Mouse (Mus musculus) heart, adult 2 months (tissue): Measurements from ENCODE around the gene Mat1a. TPM values are rescaled to one million over a fixed set of nuclear protein-coding genes. Genes with fewer than 3 reads are reported as not detected.

ENCODE experiments used
- DNase-seq, 2 experiments: peaks; one replicate each; pipeline ENCODE4 v3.0.0; 2021
- H3K27ac ChIP-seq: fragments of 200-600 bp; 2 replicates; pipeline ENCODE4 v1.8.1; 2022
- H3K27me3 ChIP-seq: fragments of 200-500 bp; 2 replicates; pipeline ENCODE4 v1.6.1; 2012; ENCODE audit warnings: mild to moderate bottlenecking, low read length, inconsistent platforms, mixed read lengths; ENCODE audit not compliant: control insufficient read depth, insufficient read depth
- H3K36me3 ChIP-seq: fragments of 200-500 bp; 2 replicates; pipeline ENCODE4 v1.6.1; 2012; ENCODE audit warnings: low read length, inconsistent platforms; ENCODE audit not compliant: control insufficient read depth, insufficient read depth
- H3K4me1 ChIP-seq: fragments of 200-500 bp; 2 replicates; pipeline ENCODE4 v1.6.1; 2011; ENCODE audit warnings: low read length; ENCODE audit not compliant: control insufficient read depth, insufficient read depth
- H3K4me3 ChIP-seq: fragments of 200-600 bp; 2 replicates; pipeline ENCODE4 v1.8.1; 2022
- H3K79me2 ChIP-seq: fragments of 200-500 bp; replicated peaks from 2 replicates; pipeline ENCODE4 v1.6.1; 2012; ENCODE audit warnings: mild to moderate bottlenecking, inconsistent platforms, low read length, moderate library complexity, mixed read lengths; ENCODE audit not compliant: control insufficient read depth, insufficient read depth
- H3K9ac ChIP-seq: fragments of 200-500 bp; 2 replicates; pipeline ENCODE4 v1.6.1; 2012; ENCODE audit warnings: low read depth, mild to moderate bottlenecking, control low read depth, inconsistent platforms, low read length, mixed read lengths
- CTCF ChIP-seq: fragments of 200-600 bp; IDR thresholded peaks from 2 replicates; pipeline ENCODE4 v1.8.1; 2022; ENCODE audit warnings: antibody characterized with exemption, mild to moderate bottlenecking, moderate library complexity
- EP300 ChIP-seq: fragments of 200-500 bp; IDR thresholded peaks from 2 replicates; pipeline ENCODE4 v1.6.1; 2011; ENCODE audit warnings: low read depth, low read length, control low read depth; ENCODE audit not compliant: insufficient read depth
- POLR2A ChIP-seq: fragments of 200-500 bp; IDR thresholded peaks from 2 replicates; pipeline ENCODE4 v1.6.1; 2011; ENCODE audit warnings: mild to moderate bottlenecking, low read depth, low read length, control low read depth; ENCODE audit not compliant: insufficient read depth
- WGBS: fragments of 180-500 bp; shearing (Covaris S2); methylation state at CpG from one replicate; pipeline ENCODE4 v1.1.7; 2018; 5-methylcytosine and 5-hydroxymethylcytosine counted together
- intact Hi-C: fragments of 180-260 bp; cut with DNase I; formaldehyde crosslinking; loops from one replicate; pipeline ENCODE4 v1.15.1; 2025
- long read RNA-seq: library from polyadenylated mRNA; stranded (forward); transcript quantifications from one replicate; pipeline ENCODE4 v2.0.0, GENCODE M21; 2021
- polyA plus RNA-seq: library from polyadenylated mRNA; depleted of rRNA; stranded (reverse); fragments of >200 nt; gene quantifications from 2 replicates; pipeline ENCODE4 v1.2.3, GENCODE M21; 2012; rRNA removed
- total RNA-seq, 2 experiments: library from RNA; stranded (reverse); gene quantifications; 2 replicates each; pipeline ENCODE4 v1.2.3; 2021

Mat1a gene
- not detected for total RNA-seq
- polyA plus RNA-seq, result 0.21 and 0.82 TPM in 2 replicates
- long read RNA-seq, result 0 reads

DNA sequence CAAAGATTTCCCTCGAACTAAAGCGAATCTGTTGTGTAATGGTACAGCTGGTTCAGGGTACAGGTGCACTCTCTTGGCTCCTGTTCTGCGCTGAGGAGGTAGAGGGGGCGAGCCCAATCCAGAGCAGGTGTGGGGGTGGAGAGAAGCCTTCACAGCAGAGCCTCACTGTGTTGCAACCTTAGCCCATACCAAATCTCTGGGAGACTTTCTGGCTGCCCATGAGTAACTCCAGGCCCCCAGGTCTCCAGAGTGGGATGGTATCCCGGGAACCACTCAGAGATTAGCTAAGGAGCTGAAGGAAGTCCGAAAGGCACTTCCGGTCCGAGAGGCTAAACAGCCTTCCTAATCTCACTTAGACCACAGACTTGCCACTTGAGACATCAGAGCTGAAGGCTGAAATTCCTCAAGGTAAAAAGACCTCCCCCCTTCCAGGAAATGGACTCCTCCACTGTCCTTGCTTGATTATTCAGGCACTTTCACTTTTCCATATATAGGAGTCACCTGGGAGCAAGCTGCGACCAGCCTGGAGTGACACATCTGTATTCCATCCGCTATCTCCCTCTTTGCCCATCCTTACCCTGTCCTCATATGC, at the start of gene Mat1a:
Gene Mat1a (plus strand): TSS at position 183 of the 592 bp plus-strand sequence.
- TF ChIP-seq CTCF, result no peak
- no peak for TF ChIP-seq EP300
- no peak for TF ChIP-seq POLR2A
- H3K9ac ChIP-seq, result no peak within 1 kb of the TSS

DNA sequence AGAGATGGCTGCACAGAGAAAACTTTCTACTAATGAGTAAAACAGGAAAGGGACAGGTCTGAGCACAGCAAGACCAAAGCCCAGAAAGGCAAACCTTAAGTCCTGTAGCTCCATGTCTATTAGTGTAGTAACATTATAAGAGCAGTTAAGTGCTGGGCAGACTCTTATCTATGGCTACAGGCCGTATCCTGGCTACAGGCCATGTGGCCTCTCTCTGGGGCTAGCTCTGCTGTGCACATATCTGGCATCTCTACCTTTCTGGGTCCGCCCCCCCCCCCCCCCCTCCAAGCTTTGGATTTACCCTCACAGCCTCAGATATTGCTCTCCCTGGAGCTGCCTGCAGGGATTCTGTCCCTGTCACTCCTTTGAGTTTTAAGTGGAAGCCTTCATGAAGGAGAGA, 39.7 kb upstream of the Mat1a start:
- H3K27ac ChIP-seq, result no peak overlapping the region
- no peak for DNase-seq
- intact Hi-C loops, result no loop called here
- no peaks in the 10 kb centered on the region for H3K36me3 ChIP-seq
- TF ChIP-seq EP300 (no peak), POLR2A (no peak), CTCF (no peak)
- no peak overlapping the region for H3K9ac ChIP-seq
- H3K4me1 ChIP-seq, result no peaks in the 10 kb centered on the region
- H3K27me3 ChIP-seq, result no peaks in the 10 kb centered on the region
- no peak overlapping the region for H3K4me3 ChIP-seq
- WGBS, result 18% methylated on average over 2 of the region's 2 CpGs
- no peaks in the 10 kb centered on the region for H3K79me2 ChIP-seq

More for the DNA sequence above, at the start of gene Mat1a:
- WGBS, result 45% methylated on average over 10 of the region's 10 CpGs
- Histone ChIP-seq H3K79me2 (no peaks in the 10 kb centered on the region), H3K4me3 (no peak within 1 kb of the TSS), H3K36me3 (no peaks in the 10 kb centered on the region), H3K27ac (no peak within 1 kb of the TSS), H3K4me1 (no peaks in the 10 kb centered on the region), H3K27me3 (no peaks in the 10 kb centered on the region)
- intact Hi-C loops, result no loop called here
- no peak for DNase-seq

DNA sequence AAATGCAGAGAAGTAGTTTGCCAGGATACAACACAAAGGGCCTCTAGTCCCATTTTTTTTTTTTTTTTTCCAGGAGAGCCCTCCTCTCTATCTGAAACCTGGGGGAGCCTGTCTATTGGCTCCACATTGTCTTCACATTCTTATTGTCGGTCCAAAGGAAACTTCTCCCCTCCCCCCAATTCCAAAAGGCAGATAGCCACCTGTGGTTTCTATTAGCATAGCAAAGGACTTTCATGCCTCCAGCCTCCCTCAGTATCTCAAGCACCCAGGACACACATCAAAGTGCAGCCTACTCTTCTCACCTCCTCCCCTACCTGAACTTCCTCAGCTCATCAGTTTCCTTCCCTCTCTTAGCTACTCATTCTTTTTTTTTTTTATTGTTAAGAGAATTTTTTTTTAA, 38.4 kb upstream of the Mat1a start:
- Histone ChIP-seq H3K79me2 (no peaks in the 10 kb centered on the region), H3K9ac (no peak overlapping the region), H3K4me1 (no peaks in the 10 kb centered on the region), H3K4me3 (no peak overlapping the region), H3K36me3 (no peaks in the 10 kb centered on the region), H3K27ac (no peak overlapping the region), H3K27me3 (no peaks in the 10 kb centered on the region)
- TF ChIP-seq POLR2A (no peak), CTCF (no peak), EP300 (no peak)
- intact Hi-C loops, result no loop called here
- no peak for DNase-seq
- 38% methylated on average over 1 of the region's 1 CpGs for WGBS

DNA sequence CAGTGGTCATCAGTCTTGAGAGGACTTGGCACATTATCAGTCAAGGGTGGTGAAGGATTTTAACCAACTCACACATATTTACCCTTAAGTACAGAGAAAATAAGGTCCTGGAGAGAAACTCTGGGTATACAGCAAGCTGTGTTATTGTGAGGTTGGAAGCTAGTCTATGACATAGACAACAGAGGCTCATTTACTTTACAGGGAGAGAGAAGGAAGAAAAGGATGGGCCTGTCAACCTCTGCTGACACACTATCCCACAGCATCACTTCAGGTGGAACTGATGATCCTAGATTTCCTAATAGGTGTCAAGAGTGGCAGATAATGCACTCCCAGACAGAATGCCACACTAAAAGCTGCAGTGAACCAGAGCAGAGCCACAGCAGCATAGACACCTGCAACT, 35.7 kb upstream of the Mat1a start, which contains the start of gene Dydc2:
Gene Dydc2 (minus strand): TSS at position 101 of the 400 bp plus-strand sequence.
- Histone ChIP-seq H3K79me2 (no peaks in the 10 kb centered on the region), H3K27me3 (no peaks in the 10 kb centered on the region; the same call in 1 of the 2 replicates), H3K9ac (no peak within 1 kb of the TSS), H3K4me3 (no peak within 1 kb of the TSS), H3K36me3 (no peaks in the 10 kb centered on the region), H3K27ac (no peak within 1 kb of the TSS), H3K4me1 (no peaks in the 10 kb centered on the region)
- no peak for TF ChIP-seq EP300
- no peak for TF ChIP-seq POLR2A
- TF ChIP-seq CTCF, result no peak
- DNase-seq, result no peak
- intact Hi-C loops, result no loop called here

DNA sequence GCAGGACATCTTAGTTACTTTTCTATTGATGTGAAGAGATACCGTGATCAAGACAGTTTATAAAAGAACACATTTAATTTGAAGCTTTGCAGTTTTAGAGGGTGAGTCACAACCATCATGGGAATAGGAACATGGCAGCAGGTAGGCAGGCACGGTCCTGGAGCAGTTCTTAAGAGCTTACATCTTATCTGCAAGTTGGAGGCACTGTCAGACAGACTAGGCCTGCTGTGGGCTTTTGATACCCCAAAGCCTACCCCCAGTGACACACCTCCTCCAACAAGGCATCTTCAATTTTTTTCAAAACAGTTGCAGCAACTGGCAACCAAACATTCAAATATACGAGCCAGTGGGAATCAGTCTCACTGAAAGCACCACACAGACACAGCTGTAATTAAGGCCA, 34.5 kb upstream of the Mat1a start:
- no peak overlapping the region for H3K27ac ChIP-seq

DNA sequence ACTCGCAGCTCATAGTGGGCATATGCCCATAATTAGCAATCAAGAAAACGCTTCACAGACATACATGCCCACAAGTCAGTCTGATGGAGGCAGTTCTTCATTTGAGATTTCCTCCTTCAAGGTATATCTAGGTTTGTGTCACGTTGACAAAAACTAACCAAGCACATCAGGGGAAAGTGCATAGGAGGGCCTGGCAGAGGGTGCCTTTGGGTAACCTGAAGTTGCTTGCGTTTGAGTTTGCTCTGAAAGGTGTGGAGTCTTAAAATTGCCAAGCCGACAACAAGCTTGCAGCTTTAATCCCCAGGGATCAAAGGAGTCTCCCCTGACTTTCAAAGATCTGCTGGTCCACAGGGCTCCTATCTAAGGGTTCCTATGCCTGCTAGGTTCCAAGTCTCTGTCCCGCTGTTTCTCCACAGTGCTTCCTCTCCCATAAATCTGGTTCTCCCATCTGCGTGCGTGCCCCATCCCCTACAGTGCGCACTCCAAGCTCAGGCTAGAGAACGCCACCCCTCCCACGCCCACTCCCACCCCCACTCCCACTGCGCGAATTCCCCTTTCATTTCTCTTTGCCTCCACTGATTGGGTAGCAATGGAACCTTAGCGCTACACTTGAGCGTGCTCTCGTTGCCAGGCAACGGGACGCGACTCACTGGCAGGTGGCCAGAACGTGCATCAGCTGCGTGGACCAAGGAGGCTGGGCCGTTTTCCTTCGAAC, 32.4 kb upstream of the Mat1a start, which contains the start of gene Dydc1:
Gene Dydc1 (plus strand): TSS at position 683 of the 715 bp plus-strand sequence.
- H3K4me1 ChIP-seq, result no peaks in the 10 kb centered on the region
- no peak for TF ChIP-seq CTCF
- no peak for TF ChIP-seq POLR2A
- no peak for TF ChIP-seq EP300
- no peaks in the 10 kb centered on the region for H3K36me3 ChIP-seq
- H3K79me2 ChIP-seq, result no peaks in the 10 kb centered on the region
- H3K4me3 ChIP-seq, result no peak within 1 kb of the TSS
- peak; percentile 35 to 51 for DNase-seq
- H3K27ac ChIP-seq, result no peak within 1 kb of the TSS
- no peak within 1 kb of the TSS for H3K9ac ChIP-seq
- WGBS, result 13% methylated on average over 23 of the region's 23 CpGs
- H3K27me3 ChIP-seq, result no peaks in the 10 kb centered on the region; the same call in 1 of the 2 replicates
- intact Hi-C loops, result no loop called here

More for the DNA sequence above, 34.5 kb upstream of the Mat1a start:
- Histone ChIP-seq H3K4me3 (no peak overlapping the region), H3K4me1 (no peaks in the 10 kb centered on the region), H3K9ac (no peak overlapping the region), H3K27me3 (no peaks in the 10 kb centered on the region; the same call in 1 of the 2 replicates), H3K36me3 (no peaks in the 10 kb centered on the region), H3K79me2 (no peaks in the 10 kb centered on the region)
- no peak for DNase-seq
- intact Hi-C loops, result no loop called here
- 61% methylated on average over 3 of the region's 3 CpGs for WGBS
- no peak for TF ChIP-seq POLR2A
- no peak for TF ChIP-seq EP300
- no peak for TF ChIP-seq CTCF
